Mouse (Mus musculus): ENCODE results near the gene Tomm5.
"Not testable (repeated sequence)": the region's sequence is repeated elsewhere in the genome, so short reads cannot be mapped to it uniquely, and the experiment has no call there.

The Tomm5 gene

GRCm38 (mm10) chr4:45066036-45066730 lies 41.7 kb downstream of the Tomm5 start:
- DNase-seq (ENCODE audit: low read depth), result no peak

GRCm38 (mm10) chr4:45064577-45064976 lies 43.3 kb downstream of the Tomm5 start:
- DNase-seq (ENCODE audit: low read depth), result no peak

DNA sequence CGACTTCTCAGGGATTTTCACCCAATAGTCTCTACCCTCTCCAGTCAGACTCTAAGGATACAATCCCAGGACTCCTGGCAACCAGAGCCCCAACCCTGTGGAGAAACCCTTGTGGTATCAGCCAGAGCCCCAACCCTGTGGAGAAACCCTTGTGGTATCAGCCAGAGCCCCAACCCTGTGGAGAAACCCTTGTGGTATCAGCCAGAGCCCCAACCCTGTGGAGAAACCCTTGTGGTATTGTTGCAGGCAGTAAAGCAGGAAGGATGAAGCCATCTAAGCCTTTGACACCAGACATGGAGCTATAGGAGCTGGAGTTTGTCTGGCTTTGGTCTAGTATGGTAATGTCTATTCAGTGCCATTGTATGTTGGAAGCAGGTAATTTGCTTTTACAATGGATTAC lies 44.1 kb downstream of the Tomm5 start:
- not testable (repeated sequence) for DNase-seq (ENCODE audit: low read depth)

GRCm38 (mm10) chr4:45055451-45055850 lies 52.5 kb downstream of the Tomm5 start:
- DNase-seq (ENCODE audit: low read depth), result no peak
